Mouse (Mus musculus) G1E (cell line): ENCODE measurements at regions not wholly inside any gene's neighbourhood (a gene's known extent, or its start where the extent isn't known, plus 50 kb on each side); places are given as distances from the start of the nearest gene placed in this dataset.
"Not testable (repeated sequence)": the region's sequence is repeated elsewhere in the genome, so short reads cannot be mapped to it uniquely, and the experiment has no call there.

Experiments
- ATAC-seq: 2 replicates; pipeline ENCODE4 v1.8.0; 2016; ENCODE audit warnings: mild to moderate bottlenecking; ENCODE audit not compliant: insufficient number of reproducible peaks, poor library complexity, low FRiP score, severe bottlenecking; ENCODE audit errors: extremely low read depth
- DNase-seq: peaks from one replicate; pipeline ENCODE4 v3.0.0; 2012; ENCODE audit warnings: low spot score
- H3K27me3 ChIP-seq: 2 replicates; pipeline ENCODE4 v1.6.1; 2012; ENCODE audit warnings: mild to moderate bottlenecking, low read length, inconsistent platforms; ENCODE audit not compliant: insufficient read depth
- H3K36me3 ChIP-seq: replicated peaks from 2 replicates; pipeline ENCODE3; 2012; ENCODE audit warnings: mild to moderate bottlenecking, inconsistent platforms
- H3K4me1 ChIP-seq: 2 replicates; pipeline ENCODE4 v1.6.1; 2012; ENCODE audit warnings: low read depth, low read length, inconsistent platforms, mixed read lengths; ENCODE audit not compliant: insufficient read depth
- H3K4me3 ChIP-seq: 2 replicates; pipeline ENCODE4 v1.5.1; 2012; ENCODE audit warnings: low read depth, mild to moderate bottlenecking, inconsistent platforms, low read length, moderate library complexity, mixed read lengths
- H3K9me3 ChIP-seq: replicated peaks from 2 replicates; pipeline ENCODE4 v1.6.1; 2012; ENCODE audit warnings: inconsistent platforms
- CTCF ChIP-seq: IDR thresholded peaks from 2 replicates; pipeline ENCODE4 v1.5.1; 2012; ENCODE audit warnings: low read depth, low read length, inconsistent platforms, mixed read lengths
- GATA1 ChIP-seq: IDR thresholded peaks from 2 replicates; pipeline ENCODE4 v1.6.1; 2012; ENCODE audit warnings: borderline replicate concordance, low read length, inconsistent platforms, mixed read lengths
- GATA2 ChIP-seq: IDR thresholded peaks from 2 replicates; pipeline ENCODE4 v1.6.1; 2012; ENCODE audit warnings: low read depth, low read length, inconsistent platforms, borderline replicate concordance
- POLR2AphosphoS5 ChIP-seq: IDR thresholded peaks from 2 replicates; pipeline ENCODE4 v1.6.1; 2012; ENCODE audit warnings: low read depth, low read length, inconsistent platforms; ENCODE audit not compliant: insufficient replicate concordance
- TAL1 ChIP-seq: conservative IDR thresholded peaks from 2 replicates; pipeline ENCODE4 v1.6.1; 2012; ENCODE audit warnings: low read depth, low read length, inconsistent platforms, mixed read lengths

- no peaks in the 10 kb centered on the region for H3K36me3 ChIP-seq
- no peak for TF ChIP-seq CTCF
- TF ChIP-seq POLR2AphosphoS5 = no peak
- no peak for TF ChIP-seq TAL1
- no peak for TF ChIP-seq GATA2
- TF ChIP-seq GATA1 = no peak
- ATAC-seq (no peak), DNase-seq (no peak)
- no peaks in the 10 kb centered on the region for H3K27me3 ChIP-seq
- no peaks in the 10 kb centered on the region for H3K9me3 ChIP-seq
- H3K4me1 ChIP-seq = peaks cover 2% of the 10 kb centered on the region; the same call in 1 of the 2 replicates
- no peak overlapping the region for H3K4me3 ChIP-seq
These were observed 298.3 kb upstream of the Nrxn1 start for GRCm38 (mm10) chr17:91390969-91391764.

GRCm38 (mm10) chr17:91389937-91390623 lies 297.2 kb upstream of the Nrxn1 start:
- not testable (repeated sequence) for H3K9me3 ChIP-seq, H3K4me3 ChIP-seq, H3K36me3 ChIP-seq, DNase-seq, H3K4me1 ChIP-seq, H3K27me3 ChIP-seq
- peak; percentile 58; the same call in 1 of the 2 replicates for ATAC-seq

GRCm38 (mm10) chr17:91388521-91388920 lies 295.6 kb upstream of the Nrxn1 start:
- peaks cover 2% of the 10 kb centered on the region; the same call in 1 of the 2 replicates for H3K4me1 ChIP-seq
- ATAC-seq (0 out of 2 replicates have a peak, but pooled peaks have one; percentile 24), DNase-seq (no peak)
- no peaks in the 10 kb centered on the region for H3K9me3 ChIP-seq
- H3K27me3 ChIP-seq = no peaks in the 10 kb centered on the region
- no peaks in the 10 kb centered on the region for H3K36me3 ChIP-seq
- TF ChIP-seq GATA1 = no peak
- no peak for TF ChIP-seq TAL1
- no peak for TF ChIP-seq CTCF
- no peak for TF ChIP-seq POLR2AphosphoS5
- TF ChIP-seq GATA2 = no peak
- no peak overlapping the region for H3K4me3 ChIP-seq

- TF ChIP-seq POLR2AphosphoS5 (no peak), CTCF (no peak), TAL1 (no peak), GATA2 (no peak), GATA1 (no peak)
- DNase-seq (no peak), ATAC-seq (no peak)
- Histone ChIP-seq H3K4me1 (peaks cover 2% of the 10 kb centered on the region; the same call in 1 of the 2 replicates), H3K4me3 (no peak overlapping the region), H3K9me3 (no peaks in the 10 kb centered on the region), H3K36me3 (no peaks in the 10 kb centered on the region), H3K27me3 (no peaks in the 10 kb centered on the region)
These were observed 295.2 kb upstream of the Nrxn1 start for GRCm38 (mm10) chr17:91388039-91388438.

- ATAC-seq = no peak
- peaks cover 2% of the 10 kb centered on the region; the same call in 1 of the 2 replicates for H3K4me1 ChIP-seq
These were observed 293.1 kb upstream of the Nrxn1 start for GRCm38 (mm10) chr17:91385949-91386348.

GRCm38 (mm10) chr17:91368156-91368555 lies 275.3 kb upstream of the Nrxn1 start:
- no peak for ATAC-seq
- H3K4me1 ChIP-seq = no peaks in the 10 kb centered on the region
- DNase-seq = no peak
- H3K9me3 ChIP-seq = no peaks in the 10 kb centered on the region
- H3K36me3 ChIP-seq = no peaks in the 10 kb centered on the region
- no peak overlapping the region for H3K4me3 ChIP-seq
- no peaks in the 10 kb centered on the region for H3K27me3 ChIP-seq
- TF ChIP-seq POLR2AphosphoS5 (no peak), TAL1 (no peak), GATA1 (no peak), CTCF (no peak), GATA2 (no peak)

More at GRCm38 (mm10) chr17:91385949-91386348, 293.1 kb upstream of the Nrxn1 start:
- no peaks in the 10 kb centered on the region for H3K36me3 ChIP-seq
- DNase-seq = no peak
- H3K27me3 ChIP-seq = no peaks in the 10 kb centered on the region
- TF ChIP-seq GATA2 (no peak), CTCF (no peak), TAL1 (no peak), GATA1 (no peak), POLR2AphosphoS5 (no peak)
- H3K9me3 ChIP-seq = no peaks in the 10 kb centered on the region
- no peak overlapping the region for H3K4me3 ChIP-seq
